Mouse (Mus musculus) stomach, postnatal 0 days (tissue): Measurements from ENCODE around the gene Tsen34. TPM values are rescaled to one million over a fixed set of nuclear protein-coding genes. Genes with fewer than 3 reads are reported as not detected.
"Not testable (repeated sequence)": the region's sequence is repeated elsewhere in the genome, so short reads cannot be mapped to it uniquely, and the experiment has no call there.

Source experiments
- ATAC-seq: fragments of 200-750 bp; cut with Nextera tagmentation; 2 replicates; pipeline ENCODE4 v1.8.0; 2017; ENCODE audit not compliant: low FRiP score, low TSS enrichment
- DNase-seq: peaks from one replicate; pipeline ENCODE4 v3.0.0-alpha.2; 2016; ENCODE audit warnings: low spot score
- H3K27ac ChIP-seq: fragments of 300-500 bp; sonication (generic); replicated peaks from 2 replicates; pipeline ENCODE4 v1.5.1; 2014; ENCODE audit warnings: mild to moderate bottlenecking, control low read depth
- H3K27me3 ChIP-seq: fragments of 300-500 bp; sonication (generic); 2 replicates; pipeline ENCODE4 v1.6.1; 2014; ENCODE audit warnings: low read length; ENCODE audit not compliant: control insufficient read depth, insufficient read depth
- H3K36me3 ChIP-seq: fragments of 300-500 bp; sonication (generic); 2 replicates; pipeline ENCODE4 v1.6.1; 2014; ENCODE audit warnings: low read length, mixed read lengths; ENCODE audit not compliant: control insufficient read depth, insufficient read depth
- H3K4me1 ChIP-seq: fragments of 300-500 bp; sonication (generic); replicated peaks from 2 replicates; pipeline ENCODE4 v1.6.1; 2014; ENCODE audit warnings: antibody characterized with exemption; ENCODE audit not compliant: control insufficient read depth, insufficient read depth
- H3K4me2 ChIP-seq: fragments of 300-500 bp; sonication (generic); replicated peaks from 2 replicates; pipeline ENCODE4 v1.6.1; 2014; ENCODE audit warnings: low read depth, mild to moderate bottlenecking, control low read depth, moderate library complexity
- H3K4me3 ChIP-seq: fragments of 300-500 bp; sonication (generic); 2 replicates; pipeline ENCODE4 v1.5.1; 2014; ENCODE audit warnings: low read depth, low read length, control low read depth
- H3K9ac ChIP-seq: fragments of 300-500 bp; sonication (generic); 2 replicates; pipeline ENCODE4 v1.6.1; 2014; ENCODE audit warnings: mild to moderate bottlenecking, low read length, control low read depth, mixed read lengths
- H3K9me3 ChIP-seq: fragments of 300-500 bp; sonication (generic); 2 replicates; pipeline ENCODE4 v1.6.1; 2016; ENCODE audit warnings: low read length; ENCODE audit not compliant: control insufficient read depth
- CTCF ChIP-seq: IDR thresholded peaks from 2 replicates; pipeline ENCODE4 v1.5.1; 2016; ENCODE audit warnings: antibody characterized with exemption, low read depth, mild to moderate bottlenecking, moderate library complexity
- EP300 ChIP-seq: optimal IDR thresholded peaks from 2 replicates; pipeline ENCODE3; 2016; ENCODE audit warnings: antibody characterized with exemption
- WGBS: fragments of 180-500 bp; shearing (Covaris S2); extraction: QIAGEN DNeasy Blood & Tissue Kit; methylation state at CpG from one replicate; pipeline ENCODE4 v1.1.7; 2014; 5-methylcytosine and 5-hydroxymethylcytosine counted together
- polyA plus RNA-seq: library from polyadenylated mRNA; unstranded; fragments of >200 nt; fragmentation: Nextera tagmentation; extraction: Ambion mirVana; gene quantifications from 2 replicates; pipeline ENCODE4 v1.2.1, GENCODE M21; 2015

Gene Tsen34
- polyA plus RNA-seq, 1 experiment from 2014 or later = 143 TPM

GRCm38 (mm10) chr7:3692987-3693808, 535 bp downstream of the Tsen34 start, which contains the start of gene Mboat7:
TSS of gene Mboat7 (minus strand) at chr7:3693523.
- Histone ChIP-seq H3K27me3 (no peaks in the 10 kb centered on the region), H3K4me2 (peak within 1 kb of the TSS; percentile 91), H3K9ac (peak within 1 kb of the TSS; percentile 84), H3K4me1 (no peaks in the 10 kb centered on the region), H3K4me3 (peak within 1 kb of the TSS; percentile 83), H3K36me3 (peaks cover 12% of the 10 kb centered on the region; the same call in 1 of the 2 replicates), H3K9me3 (no peaks in the 10 kb centered on the region), H3K27ac (peak within 1 kb of the TSS; percentile 95)
- peak; percentile 92 for ATAC-seq
- TF ChIP-seq CTCF (no peak), EP300 (no peak)
- WGBS = under 1% methylated on average over 55 of the region's 55 CpGs
- peak; percentile 97 for DNase-seq

- H3K4me3 ChIP-seq = peak overlapping the region; percentile 83
- H3K9me3 ChIP-seq = no peaks in the 10 kb centered on the region
- H3K36me3 ChIP-seq = peaks cover 13% of the 10 kb centered on the region
- no peak for DNase-seq
- TF ChIP-seq CTCF = no peak
- TF ChIP-seq EP300 = no peak
- ATAC-seq = no peak
- 0% methylated on average over 18 of the region's 18 CpGs for WGBS
- H3K4me1 ChIP-seq = no peaks in the 10 kb centered on the region
- peak overlapping the region; percentile 77 for H3K9ac ChIP-seq
- peak overlapping the region; percentile 95 for H3K27ac ChIP-seq
- peak overlapping the region; percentile 79 for H3K4me2 ChIP-seq
- H3K27me3 ChIP-seq = no peaks in the 10 kb centered on the region
Observed at GRCm38 (mm10) chr7:3693809-3694075, 1.1 kb downstream of the Tsen34 start.

- H3K36me3 ChIP-seq = peaks cover 13% of the 10 kb centered on the region
- no peaks in the 10 kb centered on the region for H3K27me3 ChIP-seq
- under 1% methylated on average over 41 of the region's 55 CpGs for WGBS
- H3K9me3 ChIP-seq = no peaks in the 10 kb centered on the region
- peak overlapping the region; percentile 95 for H3K27ac ChIP-seq
- ATAC-seq (peak; percentile 56), DNase-seq (peak; percentile 80)
- H3K4me3 ChIP-seq = peak overlapping the region; percentile 83
- H3K9ac ChIP-seq = peak overlapping the region; percentile 77
- H3K4me1 ChIP-seq = no peaks in the 10 kb centered on the region
- peak overlapping the region; percentile 79 for H3K4me2 ChIP-seq
- no peak for TF ChIP-seq CTCF
- no peak for TF ChIP-seq EP300
Observed at GRCm38 (mm10) chr7:3694076-3694948, 1.6 kb downstream of the Tsen34 start.

- not testable (repeated sequence) for ATAC-seq, DNase-seq, H3K9me3 ChIP-seq, H3K27me3 ChIP-seq, H3K4me1 ChIP-seq
- H3K4me3 ChIP-seq = peak overlapping the region; percentile 83
- peak overlapping the region; percentile 77 for H3K9ac ChIP-seq
- WGBS = 3% methylated on average over 9 of the region's 9 CpGs
- H3K27ac ChIP-seq = peak overlapping the region; percentile 95
- peak overlapping the region; percentile 79 for H3K4me2 ChIP-seq
- H3K36me3 ChIP-seq = peaks cover 13% of the 10 kb centered on the region
Observed at GRCm38 (mm10) chr7:3694949-3695305, 2.3 kb downstream of the Tsen34 start.

- 93% methylated on average over 6 of the region's 6 CpGs for WGBS
Observed at GRCm38 (mm10) chr7:3698471-3698870, 5.8 kb downstream of the Tsen34 start.

More at GRCm38 (mm10) chr7:3698471-3698870, 5.8 kb downstream of the Tsen34 start:
- Histone ChIP-seq H3K9ac (no peak overlapping the region), H3K4me3 (no peak overlapping the region), H3K4me1 (no peaks in the 10 kb centered on the region), H3K4me2 (no peak overlapping the region), H3K27ac (no peak overlapping the region), H3K36me3 (peaks cover 15% of the 10 kb centered on the region), H3K27me3 (no peaks in the 10 kb centered on the region), H3K9me3 (no peaks in the 10 kb centered on the region)
- no peak for TF ChIP-seq EP300
- no peak for TF ChIP-seq CTCF
- ATAC-seq (no peak), DNase-seq (no peak)
